Mouse (Mus musculus): Measurements from ENCODE around the gene Clec10a.

DNA sequence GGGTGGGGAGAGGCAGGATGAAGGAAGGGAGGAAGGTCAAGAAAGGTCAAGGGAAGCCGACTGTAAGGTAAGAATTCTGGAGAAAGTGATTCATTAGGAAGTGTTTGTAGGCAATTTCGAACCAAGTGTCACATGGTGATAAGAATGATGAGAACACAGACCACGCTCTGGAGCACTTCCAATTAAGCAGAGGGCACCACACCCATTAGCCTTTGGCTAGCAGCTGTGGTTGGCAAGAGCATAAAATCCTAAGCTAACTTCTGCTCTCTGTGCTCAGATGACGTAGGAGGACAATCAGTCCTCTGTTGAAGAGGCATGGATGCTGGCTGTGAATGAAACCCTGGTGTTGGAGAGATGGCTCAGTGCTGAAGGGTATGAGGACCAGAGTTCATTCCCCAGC, 41.4 kb upstream of the Clec10a start:
- TF ChIP-seq CTCF (IDR thresholded peaks at IDR 0.05; ENCODE audit: extremely low read depth, insufficient read depth, low read length) (no peak), POLR2A (IDR thresholded peaks at IDR 0.05; ENCODE audit: extremely low read depth, insufficient read depth, low read length) (no peak)

Measured in cortical plate, adult 2 months (tissue).